In the genomic region with DNA sequence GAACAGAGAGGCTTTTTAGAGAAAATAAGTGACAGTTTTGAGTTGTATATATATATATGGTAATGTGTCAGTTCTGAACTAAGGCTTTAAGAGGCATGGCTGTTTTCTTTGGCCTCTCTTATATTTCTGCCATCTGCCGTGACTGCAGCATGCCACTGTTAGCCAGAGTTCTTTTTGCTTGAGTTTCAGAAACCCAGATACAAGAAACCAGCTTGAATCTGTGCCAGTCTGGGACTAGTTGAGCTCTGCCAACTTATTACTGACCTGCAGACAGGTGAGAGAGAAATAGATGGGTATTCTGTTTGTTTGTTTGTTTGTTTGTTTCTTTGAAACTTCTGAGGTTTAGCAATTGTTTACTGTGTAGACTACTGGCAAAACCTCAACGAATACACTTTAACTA, we compare ENCODE assay signal across 19 mouse cellular contexts.
"Had no signal": no experiment of that assay in that cellular context is flagged by ENCODE, and none has a peak within 500 bp of the region (broad histone marks: within the 10 kb centered on the region; RNA-seq: fewer than 3 reads in every experiment).

No protein-coding gene starts in this region.

- H3K27me3 ChIP-seq: lung, embryonic 15.5 days; midbrain, embryonic 12.5 days; neural tube, embryonic 15.5 days; stomach, embryonic 15.5 days had no signal

- DNase-seq: lung, adult 2 months; lung, postnatal 14 days; lung, postnatal 4 days; midbrain, embryonic 14.5 days; retina, postnatal 1 day; right cerebral cortex, adult 18-20 months; right cerebral cortex, postnatal 25 days; thymus, adult 2 months; thymus, postnatal 25 days; thymus, postnatal 4 days had no signal

- H3K4me2 ChIP-seq: lung, embryonic 15.5 days; midbrain, embryonic 12.5 days; neural tube, embryonic 13.5 days; neural tube, embryonic 15.5 days; stomach, embryonic 15.5 days had no signal

- H3K9me3 ChIP-seq: lung, embryonic 15.5 days; midbrain, embryonic 10.5 days; midbrain, embryonic 12.5 days; neural tube, embryonic 13.5 days; neural tube, embryonic 15.5 days; stomach, embryonic 15.5 days had no signal

- H3K27ac ChIP-seq: lung, embryonic 15.5 days; midbrain, embryonic 10.5 days; midbrain, embryonic 12.5 days; neural tube, embryonic 13.5 days; neural tube, embryonic 15.5 days; stomach, embryonic 15.5 days; stomach, postnatal 0 days had no signal

- H3K9ac ChIP-seq: lung, embryonic 15.5 days; midbrain, embryonic 12.5 days; neural tube, embryonic 13.5 days; neural tube, embryonic 15.5 days; stomach, embryonic 15.5 days had no signal

- H3K4me1 ChIP-seq: lung, embryonic 15.5 days; midbrain, embryonic 10.5 days; midbrain, embryonic 12.5 days; neural tube, embryonic 13.5 days; neural tube, embryonic 15.5 days; stomach, embryonic 15.5 days had no signal

- H3K36me3 ChIP-seq: lung, embryonic 15.5 days; midbrain, embryonic 10.5 days; midbrain, embryonic 12.5 days; neural tube, embryonic 13.5 days; neural tube, embryonic 15.5 days; stomach, embryonic 15.5 days had no signal

- H3K4me3 ChIP-seq: lung, embryonic 15.5 days; midbrain, embryonic 10.5 days; midbrain, embryonic 12.5 days; myocyte; neural tube, embryonic 13.5 days; neural tube, embryonic 15.5 days; stomach, embryonic 15.5 days had no signal

- ATAC-seq: midbrain, embryonic 16.5 days had no signal
